Mouse (Mus musculus) liver, adult 2 months (tissue): ENCODE data around the gene Cabin1.

Source experiments
- CTCF ChIP-seq: fragments of 200-500 bp; IDR thresholded peaks from 2 replicates; pipeline ENCODE4 v1.5.1; 2011; ENCODE audit warnings: low read depth, low read length, control low read depth
- POLR2A ChIP-seq: fragments of 200-500 bp; IDR thresholded peaks from 2 replicates; pipeline ENCODE4 v1.6.1; 2011; ENCODE audit warnings: low read length, control low read depth; ENCODE audit not compliant: insufficient read depth; ENCODE audit errors: extremely low read depth

DNA sequence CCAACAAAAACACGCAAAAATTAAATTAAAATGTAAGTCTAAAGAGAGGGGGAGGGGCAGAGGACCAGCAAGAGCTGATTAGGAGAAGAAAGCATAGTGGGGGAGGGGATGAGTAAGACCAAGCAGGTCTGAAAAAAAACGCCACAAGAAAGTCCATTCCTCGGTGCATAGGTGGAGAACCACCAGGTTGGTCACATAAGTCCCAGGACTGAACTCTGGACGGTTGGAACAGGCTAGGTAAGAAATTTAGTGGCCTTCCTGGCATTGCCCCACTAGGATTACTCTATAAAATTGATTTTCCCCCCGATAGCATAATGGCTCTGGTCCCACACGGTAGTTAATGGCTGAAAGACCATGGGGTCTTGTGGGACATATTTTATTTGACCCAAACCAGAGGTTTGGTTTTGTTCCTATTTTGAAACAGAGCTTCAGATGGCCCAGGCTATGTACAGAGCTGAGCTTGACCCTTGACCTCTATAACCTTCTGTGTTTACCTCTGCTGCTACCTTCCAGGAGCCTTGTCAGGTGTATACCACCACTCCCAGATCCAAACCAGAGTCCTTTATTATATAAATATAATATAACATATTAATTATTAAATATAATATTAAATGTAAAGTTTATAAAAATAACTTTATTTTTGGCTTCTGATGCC is 25.1 kb upstream of the Cabin1 start:
- TF ChIP-seq CTCF (no peak), POLR2A (no peak)
